Mouse (Mus musculus): ENCODE measurements around the gene Ppp1r3g.
"Not testable (repeated sequence)": the region's sequence is repeated elsewhere in the genome, so short reads cannot be mapped to it uniquely, and the experiment has no call there.

Ppp1r3g gene

DNA sequence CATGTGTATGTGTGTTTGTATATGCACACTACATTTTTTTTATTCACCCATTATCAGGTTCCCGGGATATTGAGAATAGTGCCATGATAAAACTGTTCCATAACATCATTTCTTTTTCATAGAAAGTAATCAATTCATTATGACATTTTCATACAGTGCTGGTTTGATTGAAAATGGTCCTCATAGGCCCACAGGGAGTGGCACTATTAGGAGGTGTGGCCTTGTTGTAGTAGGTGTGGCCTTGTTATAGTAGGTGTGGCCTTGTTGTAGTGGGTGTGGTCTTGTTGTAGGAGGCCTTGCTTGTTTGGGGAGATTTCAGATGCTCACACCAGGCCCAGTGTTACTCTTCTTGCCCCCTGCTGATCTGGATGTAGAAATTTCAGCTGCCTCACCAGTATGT, at the start of gene Ppp1r3g:
Gene Ppp1r3g (plus strand): TSS at position 301 of the 400 bp plus-strand sequence.
- in situ Hi-C loops (cut with MboI, MseI) = no loop called here

DNA sequence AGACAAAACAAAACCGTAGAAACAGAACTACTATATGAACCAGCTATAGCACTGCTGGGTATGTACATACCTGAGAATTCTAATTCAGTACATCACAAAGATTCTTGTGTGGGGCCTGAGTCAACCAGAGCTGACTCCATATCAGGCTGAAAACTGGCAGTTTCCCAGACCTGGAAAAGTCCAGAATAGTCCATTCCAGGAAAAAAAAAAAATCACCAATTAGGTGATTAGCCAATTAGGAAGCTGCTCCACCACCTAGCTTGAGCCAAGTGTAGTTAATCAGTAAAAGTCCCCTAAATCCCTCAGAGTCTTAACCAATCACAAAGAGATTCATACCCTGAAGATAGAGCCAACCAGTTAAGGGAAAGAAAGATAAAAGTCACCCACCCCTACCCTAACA, 47.2 kb upstream of the Ppp1r3g start:
- in situ Hi-C loops (cut with MboI, MseI) = no loop called here

DNA sequence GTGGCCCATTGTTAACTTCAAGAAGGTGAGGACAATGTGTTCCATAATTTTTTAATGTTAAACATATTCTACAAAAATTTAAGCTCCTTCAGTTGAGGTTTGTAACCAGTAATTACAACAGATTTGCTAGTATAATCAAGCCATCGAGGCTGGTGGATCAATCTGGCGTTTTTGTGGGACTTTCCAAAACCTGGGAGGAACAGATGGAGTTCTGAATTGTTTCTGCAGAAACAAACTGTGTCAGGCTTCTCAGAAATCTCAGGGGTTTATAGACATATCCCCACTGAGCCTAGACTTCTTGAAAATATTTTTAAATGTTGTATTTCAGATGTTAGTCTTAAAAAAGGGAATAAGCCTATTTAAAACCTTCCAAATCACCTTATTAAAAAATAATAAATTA, 20.6 kb upstream of the Ppp1r3g start:
- in situ Hi-C loops (cut with MboI, MseI) = no loop called here

DNA sequence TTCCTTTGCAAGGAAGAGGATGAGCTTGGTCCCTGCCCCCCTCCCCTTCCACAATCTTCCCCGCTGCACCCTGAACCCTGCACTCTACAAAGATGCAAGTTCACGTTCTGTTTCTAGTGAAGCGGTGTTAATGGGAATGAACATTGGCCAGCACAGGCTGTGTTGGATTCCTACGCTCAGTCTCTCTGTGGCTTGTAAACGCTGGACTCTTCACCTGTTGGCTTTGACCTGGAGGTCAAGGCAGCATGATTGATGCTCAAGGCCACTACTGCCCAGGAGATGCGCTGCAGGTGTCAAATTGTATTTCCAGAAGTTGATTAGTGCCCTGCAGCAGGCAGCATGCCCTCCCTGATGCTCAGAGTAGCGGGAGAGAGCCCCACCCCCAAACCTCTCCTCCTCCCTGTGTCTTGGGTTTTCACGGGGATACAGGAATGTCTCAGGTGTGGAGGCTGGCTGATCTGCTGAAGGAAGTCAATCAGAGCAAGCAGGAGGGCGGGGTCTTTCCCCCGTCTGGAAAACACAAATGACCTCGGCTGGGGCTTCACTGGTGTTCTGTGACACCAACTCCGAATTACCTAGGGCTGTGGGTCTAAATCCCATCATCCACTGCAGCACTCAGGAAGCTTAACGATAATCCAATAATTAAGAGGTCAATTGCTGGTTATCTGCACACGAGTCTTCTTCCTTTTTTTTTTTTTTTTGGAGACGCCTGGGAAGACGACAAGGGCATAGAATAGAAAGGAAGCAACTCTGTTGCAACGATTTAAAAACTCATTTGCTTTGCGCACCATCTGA, 18.6 kb upstream of the Ppp1r3g start:
- in situ Hi-C loops (cut with MboI, MseI) = no loop called here

DNA sequence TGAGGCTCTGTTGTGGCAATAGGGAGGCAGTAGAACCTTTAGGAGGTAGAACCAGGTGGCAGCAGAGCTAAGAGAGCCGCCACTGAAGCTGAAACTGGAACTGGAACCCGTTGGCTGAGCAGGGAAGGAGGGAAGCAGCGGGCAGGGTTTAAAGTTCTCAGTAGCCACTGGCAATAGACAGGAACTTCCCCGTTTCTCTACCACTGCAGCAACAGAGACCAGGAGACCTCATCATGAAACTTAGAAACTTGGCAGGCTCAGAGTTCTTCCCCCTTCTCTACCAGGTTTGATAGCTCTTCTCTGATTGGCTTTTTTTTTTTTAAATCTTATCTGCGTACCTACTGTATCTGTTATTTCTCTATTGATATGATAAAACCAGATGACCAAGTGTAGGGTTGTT, 17.7 kb upstream of the Ppp1r3g start:
- in situ Hi-C loops (cut with MboI, MseI) = no loop called here

DNA sequence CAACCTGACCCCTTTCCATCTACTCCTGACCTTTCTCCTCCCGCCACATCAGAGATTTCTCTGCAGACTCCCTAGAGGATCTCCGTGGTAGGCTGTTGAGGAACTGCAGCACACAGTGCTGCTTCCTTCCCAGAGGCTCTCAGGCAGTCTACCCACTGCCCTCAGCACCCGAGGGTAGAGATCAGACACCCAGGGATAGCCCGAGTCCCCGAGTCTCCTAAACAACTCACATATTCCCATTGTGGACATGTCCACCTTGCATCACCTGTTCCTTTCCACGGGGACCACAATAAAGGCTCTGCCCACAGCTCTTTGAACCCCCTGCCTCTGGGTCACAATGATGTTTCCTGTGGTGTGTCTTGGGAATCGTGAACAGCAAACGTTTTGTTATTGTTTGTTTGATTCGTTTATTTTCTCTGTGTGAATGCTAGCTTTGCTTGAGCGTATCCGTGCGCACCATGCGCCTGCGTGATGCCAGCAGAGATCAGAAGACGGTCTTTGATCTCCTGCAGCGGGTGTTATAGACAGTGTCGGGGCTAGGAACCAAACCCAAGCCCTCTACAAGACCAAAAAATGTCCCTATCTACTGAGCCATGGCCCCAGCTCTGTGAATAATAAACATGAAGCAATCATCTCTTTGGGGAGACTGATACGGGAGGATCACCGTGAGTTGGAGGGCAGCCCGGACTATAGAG, 11.8 kb upstream of the Ppp1r3g start:
- in situ Hi-C loops (cut with MboI, MseI) = no loop called here

DNA sequence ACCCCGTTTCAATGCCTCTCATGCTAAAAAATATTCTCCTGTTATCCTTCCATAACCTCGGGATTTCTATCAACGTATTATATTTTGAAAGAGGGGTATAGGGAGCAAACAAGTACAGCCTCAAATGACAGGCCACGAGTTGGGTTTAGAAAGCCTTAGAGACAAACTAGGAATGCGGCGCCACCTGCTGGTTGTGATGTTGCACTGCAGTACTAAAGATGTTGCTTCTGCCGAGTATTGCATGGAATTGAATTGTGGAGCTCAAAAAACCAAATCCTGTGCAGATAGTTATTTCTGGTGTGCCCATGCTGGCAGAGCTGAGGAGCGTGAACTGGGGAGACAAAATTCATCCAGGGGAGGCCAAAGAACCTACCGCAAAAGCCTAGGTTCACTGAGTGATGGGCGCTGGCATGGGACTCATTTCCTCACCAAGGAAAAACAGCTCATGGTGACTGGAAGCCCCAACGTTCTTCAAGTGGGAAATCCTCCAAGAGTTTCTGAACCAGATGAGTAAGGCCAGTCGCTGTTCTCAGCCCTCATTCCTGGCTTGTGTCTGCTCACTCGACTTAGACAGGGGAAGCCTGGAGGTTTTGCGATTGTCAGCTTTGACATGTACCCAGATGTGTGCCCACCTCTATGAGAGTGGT, 11.2 kb upstream of the Ppp1r3g start:
- in situ Hi-C loops (cut with MboI, MseI) = no loop called here

DNA sequence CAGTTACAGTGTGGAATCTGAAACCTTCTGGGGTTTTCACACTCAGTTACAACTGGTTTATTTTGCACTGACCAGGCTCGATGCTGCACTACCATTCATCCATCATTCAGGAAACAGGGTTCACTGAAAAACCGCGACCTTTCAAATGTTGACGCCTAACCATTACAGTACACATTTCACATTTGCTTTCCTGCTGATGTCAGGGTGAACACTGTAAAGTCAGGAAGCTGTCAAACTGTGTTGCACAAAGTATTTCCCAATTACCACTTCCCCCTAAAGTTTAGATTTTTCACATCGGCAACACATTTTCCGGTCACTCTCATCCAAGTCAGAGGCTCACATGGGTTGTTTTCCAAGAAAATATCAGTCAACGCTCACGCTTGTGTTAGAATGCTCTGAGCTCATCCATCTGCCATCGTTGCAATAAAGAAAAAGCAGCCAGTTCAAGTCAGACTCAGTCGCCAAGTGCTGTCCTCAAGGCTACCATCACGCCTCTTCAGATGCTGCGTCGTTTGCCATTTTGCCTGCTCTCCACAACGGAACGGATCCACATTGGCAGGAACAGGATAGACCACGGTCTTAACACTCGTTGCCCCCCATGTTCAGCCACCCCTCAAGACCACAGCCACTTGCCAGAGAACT, 8.7 kb upstream of the Ppp1r3g start:
- in situ Hi-C loops (cut with MboI, MseI) = no loop called here

DNA sequence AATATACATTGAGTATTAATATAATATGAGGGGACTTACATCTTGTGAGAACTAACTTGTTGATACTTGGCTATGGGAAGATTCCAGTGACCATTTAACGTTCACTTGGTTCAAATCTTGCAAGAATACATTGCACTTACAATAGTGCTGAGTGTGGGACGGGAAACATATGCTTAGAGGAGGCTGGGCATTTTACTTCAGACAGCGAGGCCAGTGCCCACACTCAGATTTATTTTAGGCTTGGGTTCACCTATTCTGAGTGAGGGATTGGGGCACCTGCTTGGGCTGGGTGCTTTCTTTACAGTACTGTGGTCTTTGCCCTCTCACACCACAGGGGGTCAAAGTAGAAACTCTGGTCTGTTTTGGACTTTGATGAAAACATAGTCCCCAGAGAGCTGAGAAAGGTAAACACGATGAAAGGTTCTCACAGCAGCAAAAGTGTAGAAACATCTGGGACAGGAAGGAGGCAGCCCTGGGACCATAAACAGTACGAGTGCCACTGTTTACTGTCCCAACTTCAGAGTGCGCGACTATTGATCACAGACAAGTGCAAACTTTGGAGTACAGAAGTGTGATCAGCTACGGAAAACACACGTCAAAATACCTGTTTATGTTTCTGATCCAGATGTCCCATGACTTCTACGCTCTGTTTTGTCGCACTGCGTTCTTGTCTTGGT, 890 bp downstream of the Ppp1r3g start:
- in situ Hi-C loops (cut with MboI, MseI) = no loop called here

DNA sequence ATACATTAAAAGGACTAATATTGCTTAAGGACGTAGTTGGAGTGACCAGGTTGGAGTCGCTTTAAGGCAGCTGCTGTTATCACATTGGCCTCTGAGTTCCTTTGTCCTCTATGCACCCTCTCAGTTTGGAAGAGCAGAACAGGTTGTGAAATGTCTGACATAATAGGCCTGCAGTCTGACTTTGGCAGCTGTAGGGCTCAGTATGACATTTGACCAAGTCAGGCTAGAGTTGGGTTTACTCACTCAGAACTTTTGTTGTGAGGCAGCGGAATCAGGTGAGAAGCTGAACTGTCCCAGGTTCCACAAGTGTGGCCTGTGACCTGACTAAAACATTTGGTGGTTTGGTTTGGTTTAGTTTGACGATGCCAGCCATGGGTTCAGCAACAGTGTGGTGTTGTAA, 4.9 kb downstream of the Ppp1r3g start:
- in situ Hi-C loops (cut with MboI, MseI) = no loop called here

DNA sequence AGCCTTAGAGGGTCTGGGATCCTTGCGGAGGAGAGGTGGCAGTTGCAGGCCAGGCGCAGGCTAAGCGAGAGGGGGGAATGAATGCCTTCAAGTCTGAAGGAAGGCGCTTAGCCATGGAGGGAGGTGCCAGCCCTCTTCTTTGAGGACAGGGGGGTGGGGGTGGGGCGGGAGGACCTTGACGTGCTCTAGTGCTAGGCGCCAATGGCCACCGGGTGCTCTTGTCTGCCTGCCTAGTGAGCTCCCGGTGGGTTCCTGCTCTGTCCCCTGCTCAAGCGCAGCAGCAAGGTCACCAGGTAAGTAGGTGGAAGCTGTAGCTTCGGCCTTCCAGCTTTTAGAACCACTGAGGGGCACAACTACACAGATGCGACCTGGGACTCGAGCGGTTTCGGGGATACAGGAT, 9.1 kb downstream of the Ppp1r3g start:
- in situ Hi-C loops (cut with MboI, MseI) = no loop called here

DNA sequence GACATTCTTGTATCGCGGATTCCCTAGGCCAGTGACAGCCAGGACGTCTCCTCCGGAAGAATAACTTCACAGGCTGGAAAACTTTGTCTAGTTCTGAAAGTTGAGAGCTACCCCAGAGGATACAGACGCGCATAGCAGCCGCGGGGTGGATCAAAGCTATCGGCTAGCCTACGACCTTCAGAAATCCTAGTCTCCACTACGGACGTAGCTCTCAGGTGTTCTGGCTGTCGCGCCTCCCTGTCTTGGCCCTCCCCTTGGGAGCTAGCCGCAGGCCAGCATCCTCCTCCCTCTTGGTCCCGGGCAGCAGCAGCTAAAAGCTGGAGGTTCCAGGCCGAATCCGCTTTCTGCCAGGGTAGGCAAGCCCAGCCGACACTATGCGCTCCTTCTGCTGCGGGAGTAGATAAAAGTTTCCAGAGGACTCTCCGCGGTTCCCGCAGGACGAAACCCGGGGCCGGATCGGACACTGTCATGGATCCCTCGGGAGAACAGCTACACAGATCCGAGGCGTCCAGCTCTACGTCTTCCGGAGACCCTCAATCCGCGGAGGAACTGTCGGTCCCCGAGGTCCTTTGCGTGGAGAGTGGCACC, 9.6 kb downstream of the Ppp1r3g start:
- in situ Hi-C loops (cut with MboI, MseI) = no loop called here

DNA sequence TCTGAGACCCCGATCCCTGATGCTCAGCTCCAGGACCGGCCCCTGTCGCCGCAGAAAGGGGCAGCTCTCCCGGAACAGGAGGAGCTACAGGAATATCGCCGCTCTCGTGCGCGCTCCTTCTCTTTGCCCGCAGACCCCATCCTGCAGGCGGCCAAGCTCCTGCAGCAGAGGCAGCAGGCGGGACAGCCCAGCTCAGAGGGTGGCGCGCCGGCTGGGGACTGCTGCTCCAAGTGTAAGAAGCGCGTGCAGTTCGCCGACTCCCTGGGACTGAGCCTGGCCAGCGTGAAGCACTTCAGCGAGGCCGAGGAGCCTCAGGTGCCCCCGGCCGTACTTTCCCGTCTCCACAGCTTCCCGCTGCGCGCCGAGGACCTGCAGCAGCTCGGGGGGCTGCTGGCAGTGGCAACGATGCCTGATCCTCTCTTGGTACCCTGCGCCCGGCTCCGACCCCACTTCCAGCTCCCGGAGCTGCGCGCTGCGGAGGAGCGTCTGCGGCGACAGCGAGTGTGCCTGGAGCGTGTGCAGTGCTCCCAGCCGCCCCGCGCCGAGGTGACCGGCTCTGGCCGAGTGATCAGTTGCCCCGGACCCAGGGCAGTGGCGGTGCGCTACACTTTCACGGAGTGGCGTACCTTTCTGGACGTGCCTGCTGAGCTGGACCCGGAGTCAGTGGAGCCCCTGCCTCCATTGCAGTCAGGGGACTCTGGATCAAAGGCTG, 10.2 kb downstream of the Ppp1r3g start:
- in situ Hi-C loops (cut with MboI, MseI) = no loop called here

DNA sequence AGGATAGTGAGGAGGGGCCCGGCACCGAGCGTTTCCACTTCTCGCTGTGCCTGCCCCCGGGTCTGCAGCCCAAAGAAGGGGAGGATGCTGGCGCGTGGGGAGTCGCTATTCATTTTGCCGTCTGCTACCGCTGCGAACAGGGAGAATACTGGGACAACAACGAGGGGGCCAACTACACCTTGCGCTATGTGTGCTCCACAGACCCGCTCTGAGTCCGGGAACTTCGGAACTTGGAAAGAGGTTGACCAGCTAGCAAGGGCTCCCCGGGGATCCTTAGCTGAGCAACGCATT, 10.7 kb downstream of the Ppp1r3g start:
- in situ Hi-C loops (cut with MboI, MseI) = no loop called here

DNA sequence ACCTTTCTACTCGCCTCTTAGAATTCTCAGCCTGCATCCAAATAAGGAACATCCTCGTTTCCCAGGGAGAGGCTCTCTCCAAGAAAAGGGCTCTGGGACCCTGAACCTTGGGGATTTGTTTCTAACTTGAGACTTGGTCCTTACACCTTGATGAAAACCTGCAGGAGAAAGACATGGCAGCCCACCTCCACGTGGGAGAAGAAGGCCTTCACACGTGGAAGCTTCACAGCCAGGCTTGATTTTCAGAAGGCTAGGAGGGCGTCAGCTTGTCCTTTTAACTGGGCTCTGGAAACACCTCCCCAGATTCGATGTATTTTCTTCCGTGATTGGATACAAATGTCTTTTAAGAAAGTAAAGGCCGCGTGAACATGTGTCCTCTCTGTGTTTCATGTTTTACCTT, 11.2 kb downstream of the Ppp1r3g start:
- in situ Hi-C loops (cut with MboI, MseI) = no loop called here

DNA sequence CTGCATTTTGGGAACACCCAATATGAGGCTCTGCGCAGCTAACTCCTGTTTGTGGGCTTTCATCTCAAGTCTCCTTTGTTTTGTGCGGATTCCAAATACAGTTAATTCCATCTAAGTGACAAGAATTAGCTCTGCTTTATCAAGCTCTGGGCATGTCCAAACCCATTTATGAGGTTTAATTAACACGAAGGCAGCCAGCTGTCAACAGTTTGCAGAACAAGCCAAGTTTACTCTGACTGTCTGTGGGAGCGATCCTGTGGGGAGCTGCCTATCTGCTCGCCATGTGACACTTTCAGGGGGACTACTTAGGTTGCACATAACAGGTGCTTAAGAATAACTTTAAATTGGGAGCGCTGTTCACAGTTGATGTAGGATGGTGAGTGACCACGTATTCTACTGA, 18.3 kb downstream of the Ppp1r3g start:
- in situ Hi-C loops (cut with MboI, MseI) = no loop called here

DNA sequence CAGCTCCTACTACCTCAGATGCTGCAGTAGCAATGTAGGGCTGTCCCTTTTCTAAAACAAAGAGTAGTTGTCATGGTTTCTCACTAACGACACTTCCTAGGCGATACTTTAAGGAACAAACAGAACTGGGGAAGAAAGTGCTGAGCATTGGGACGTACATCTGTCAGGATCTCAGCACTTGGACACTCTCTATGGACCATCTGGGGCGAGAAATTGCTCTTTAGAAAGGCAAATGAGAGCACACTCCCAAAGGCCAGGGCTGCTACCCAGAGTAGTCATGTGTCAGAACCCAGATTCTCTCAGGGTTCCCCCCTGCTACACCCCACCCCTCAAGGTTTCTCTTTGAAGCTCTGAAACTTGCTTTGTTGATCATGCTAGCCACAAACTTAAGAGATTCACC, 21.8 kb downstream of the Ppp1r3g start:
- in situ Hi-C loops (cut with MboI, MseI) = no loop called here

DNA sequence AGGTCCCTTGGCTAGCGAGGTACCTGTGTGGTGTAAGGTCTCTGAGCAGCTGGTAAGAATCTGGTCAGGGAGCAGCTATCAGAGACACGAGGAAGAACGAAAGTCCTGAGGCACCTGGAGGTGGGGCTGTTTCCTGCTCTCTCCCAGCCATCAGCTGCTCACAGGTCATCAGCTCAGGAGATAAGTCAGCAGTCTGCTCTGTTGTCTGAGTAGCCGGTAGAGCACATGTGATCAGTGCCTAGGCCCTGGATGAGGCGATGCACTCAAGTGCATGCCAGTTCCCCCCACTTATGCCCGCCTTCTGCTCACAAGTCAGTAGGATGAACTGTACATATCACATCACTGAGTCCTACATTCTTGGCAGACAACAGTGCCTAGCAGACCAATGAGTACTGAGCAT, 24.3 kb downstream of the Ppp1r3g start:
- in situ Hi-C loops (cut with MboI, MseI) = no loop called here

DNA sequence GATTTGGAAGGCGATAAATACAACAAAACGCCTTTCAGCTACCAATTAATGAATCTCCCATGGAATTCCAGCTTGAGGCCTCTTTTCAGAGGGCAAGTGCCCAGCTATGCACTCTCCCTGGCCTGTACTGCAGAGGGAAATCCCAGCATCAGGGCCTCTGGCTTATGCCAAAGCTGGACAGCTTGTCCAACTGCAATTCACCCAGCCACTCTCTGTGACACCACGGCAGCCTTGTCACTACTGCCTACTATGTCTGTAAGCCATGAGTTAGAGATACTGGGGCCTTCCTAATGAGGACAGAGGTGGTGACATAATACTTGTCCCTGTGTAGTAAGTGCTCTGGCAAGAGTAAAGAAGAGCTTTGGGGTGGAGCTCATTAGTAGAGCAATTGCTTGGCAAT, 30.7 kb downstream of the Ppp1r3g start:
- in situ Hi-C loops (cut with MboI, MseI) = no loop called here

DNA sequence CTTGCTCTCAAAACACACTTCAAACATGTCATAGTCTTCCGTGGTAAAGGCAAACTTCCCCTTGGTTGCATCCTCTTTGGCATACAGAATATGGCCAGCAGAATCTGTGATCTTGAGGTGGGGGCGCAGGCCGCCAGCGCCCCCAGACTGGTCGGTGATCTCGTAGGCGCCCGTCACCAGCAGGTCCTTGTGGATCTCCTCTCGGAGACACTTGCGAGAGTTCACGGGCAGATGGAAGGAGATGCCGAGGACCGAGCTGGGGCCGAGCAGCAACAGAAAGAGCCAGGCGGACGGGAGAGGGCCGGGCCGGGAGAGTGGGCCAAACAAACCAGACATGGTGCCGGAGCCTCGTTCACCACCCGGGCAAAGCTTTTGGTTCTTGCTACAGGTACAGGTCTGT, 32.5 kb downstream of the Ppp1r3g start:
- in situ Hi-C loops (cut with MboI, MseI) = not testable (repeated sequence)

DNA sequence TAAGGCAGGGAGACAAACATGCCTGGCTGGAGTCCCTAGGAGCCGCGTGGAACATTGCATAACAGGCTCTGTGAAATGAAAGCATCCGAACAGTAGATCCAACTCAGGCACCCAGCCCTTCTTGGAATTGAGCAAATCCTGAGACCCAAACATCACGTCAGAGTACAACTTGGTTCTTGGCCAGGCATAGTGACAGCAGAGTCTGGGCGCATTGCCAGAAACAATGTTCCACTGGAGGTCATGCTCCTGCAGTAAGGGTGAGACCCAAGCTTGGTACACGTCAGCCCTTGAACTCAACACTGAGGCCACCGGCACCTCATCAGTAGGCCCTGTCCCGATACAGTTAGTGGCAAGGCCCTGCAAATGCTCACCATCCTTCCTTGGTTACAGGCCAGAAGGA, 35.4 kb downstream of the Ppp1r3g start:
- in situ Hi-C loops (cut with MboI, MseI) = no loop called here

All from T-helper 2 cell (primary cell).